Mouse (Mus musculus) urinary bladder, adult 2 months (tissue): ENCODE results near the gene Fam222a. TPM values are rescaled to one million over a fixed set of nuclear protein-coding genes. Genes with fewer than 3 reads are reported as not detected.

Experiments
- DNase-seq: peaks from one replicate; pipeline ENCODE4 v3.0.0; 2022; ENCODE audit warnings: low spot score
- polyA plus RNA-seq: library from polyadenylated mRNA; depleted of rRNA; stranded (reverse); fragments of >200 nt; gene quantifications from 2 replicates; pipeline ENCODE4 v1.2.3, GENCODE M21; 2012

The Fam222a gene
- polyA plus RNA-seq, 1 experiment = 0.17 TPM

GRCm38 (mm10) chr5:114611256-114611655, 43.4 kb downstream of the Fam222a start:
- no peak for DNase-seq

- no peak for DNase-seq
Observed at GRCm38 (mm10) chr5:114611968-114612608, 44.3 kb downstream of the Fam222a start.

GRCm38 (mm10) chr5:114614863-114615262, 47.0 kb downstream of the Fam222a start:
- no peak for DNase-seq

- DNase-seq = no peak
Observed at GRCm38 (mm10) chr5:114616336-114617061, 48.7 kb downstream of the Fam222a start.

GRCm38 (mm10) chr5:114617809-114618208, 50.0 kb downstream of the Fam222a start:
- no peak for DNase-seq

GRCm38 (mm10) chr5:114618851-114619250, 51.0 kb downstream of the Fam222a start:
- no peak for DNase-seq

GRCm38 (mm10) chr5:114620305-114620704, 52.5 kb downstream of the Fam222a start:
- DNase-seq = no peak

GRCm38 (mm10) chr5:114625590-114625989, 57.8 kb downstream of the Fam222a start:
- no peak for DNase-seq

GRCm38 (mm10) chr5:114631336-114631735, 63.5 kb downstream of the Fam222a start:
- no peak for DNase-seq

GRCm38 (mm10) chr5:114636091-114636490, 68.3 kb downstream of the Fam222a start:
- no peak for DNase-seq

GRCm38 (mm10) chr5:114638769-114639644, 71.2 kb downstream of the Fam222a start:
- DNase-seq = peak; percentile 76

- no peak for DNase-seq
Observed at GRCm38 (mm10) chr5:114639645-114639957, 71.8 kb downstream of the Fam222a start.

- DNase-seq = no peak
Observed at GRCm38 (mm10) chr5:114640809-114641208, 73.0 kb downstream of the Fam222a start.

- DNase-seq = no peak
Observed at GRCm38 (mm10) chr5:114644918-114645317, 77.1 kb downstream of the Fam222a start.

GRCm38 (mm10) chr5:114645916-114646315, 78.1 kb downstream of the Fam222a start:
- DNase-seq = no peak

GRCm38 (mm10) chr5:114647211-114647974, 79.6 kb downstream of the Fam222a start:
- DNase-seq = no peak

- no peak for DNase-seq
Observed at GRCm38 (mm10) chr5:114648728-114649311, 81.0 kb downstream of the Fam222a start.

GRCm38 (mm10) chr5:114651002-114651401, 83.2 kb downstream of the Fam222a start:
- no peak for DNase-seq

GRCm38 (mm10) chr5:114651449-114651848, 83.6 kb downstream of the Fam222a start:
- no peak for DNase-seq

GRCm38 (mm10) chr5:114653656-114654437, 86.0 kb downstream of the Fam222a start:
- DNase-seq = no peak

- DNase-seq = no peak
Observed at GRCm38 (mm10) chr5:114655721-114656120, 87.9 kb downstream of the Fam222a start.
